Mouse (Mus musculus) heart, postnatal 4 days (tissue): ENCODE measurements at regions not wholly inside any gene's neighbourhood (a gene's known extent, or its start where the extent isn't known, plus 50 kb on each side); places are given as distances from the start of the nearest gene placed in this dataset.

Experiments
- DNase-seq: peaks from one replicate; pipeline ENCODE4 v3.0.0; 2021

- DNase-seq: no peak
Observed at GRCm38 (mm10) chr17:61696717-61697116, 1184.4 kb downstream of the Efna5 start.

- DNase-seq: no peak
Observed at GRCm38 (mm10) chr17:61686325-61686724, 1194.8 kb downstream of the Efna5 start.

GRCm38 (mm10) chr17:61684524-61684923 is 1196.6 kb downstream of the Efna5 start:
- no peak for DNase-seq

GRCm38 (mm10) chr17:61670651-61671050 is 1210.5 kb downstream of the Efna5 start:
- DNase-seq: no peak

- peak; percentile 31 for DNase-seq
Observed at GRCm38 (mm10) chr17:61667428-61667827, 1213.7 kb downstream of the Efna5 start.

GRCm38 (mm10) chr17:61664926-61665325 is 1216.2 kb downstream of the Efna5 start:
- DNase-seq: no peak

- DNase-seq: no peak
Observed at GRCm38 (mm10) chr17:61647576-61647975, 1233.5 kb downstream of the Efna5 start.

- DNase-seq: no peak
Observed at GRCm38 (mm10) chr17:61608286-61608685, 1272.8 kb downstream of the Efna5 start.

- DNase-seq: no peak
Observed at GRCm38 (mm10) chr17:61606729-61607481, 1274.2 kb downstream of the Efna5 start.

- no peak for DNase-seq
Observed at GRCm38 (mm10) chr17:61604246-61604645, 1276.9 kb downstream of the Efna5 start.

- DNase-seq: no peak
Observed at GRCm38 (mm10) chr17:61589255-61589654, 1291.9 kb downstream of the Efna5 start.

- no peak for DNase-seq
Observed at GRCm38 (mm10) chr17:61578895-61579294, 1302.2 kb downstream of the Efna5 start.

GRCm38 (mm10) chr17:61570933-61571332 is 1310.2 kb downstream of the Efna5 start:
- no peak for DNase-seq
